Comparison of ENCODE assay signal across 14 mouse cellular contexts in genomic region chr11:4543040-4543551, GRCm38 (mm10). TPM values are rescaled to one million over a fixed set of nuclear protein-coding genes. Genes with fewer than 3 reads are reported as not detected.
DNase-seq lines count a peak whose midpoint lies in the region; ATAC-seq lines count a peak whose summit lies in the region.
"Had no signal": no experiment of that assay in that cellular context is flagged by ENCODE, and none has a peak within 500 bp of the region (broad histone marks: within the 10 kb centered on the region; RNA-seq: fewer than 3 reads in every experiment).

No protein-coding gene starts in this region.

- no peaks in the 10 kb centered on the region for H3K4me1 ChIP-seq in embryonic facial prominence, embryonic 11.5 days (ENCODE audit: control insufficient read depth, insufficient read depth, low read length)
- peaks cover 20% of the 10 kb centered on the region for H3K4me1 ChIP-seq in embryonic facial prominence, embryonic 10.5 days
- peaks cover 88% of the 10 kb centered on the region for H3K4me1 ChIP-seq in liver, embryonic 13.5 days (replicated peaks)
- no peaks in the 10 kb centered on the region for H3K4me1 ChIP-seq in midbrain, embryonic 10.5 days

- no peak overlapping the region for H3K4me3 ChIP-seq in embryonic facial prominence, embryonic 11.5 days (ENCODE audit: low read depth, low read length)
- no peak overlapping the region for H3K4me3 ChIP-seq in embryonic facial prominence, embryonic 10.5 days
- H3K4me3 ChIP-seq in liver, embryonic 13.5 days (replicated peaks) = peak overlapping the region; percentile 34
- H3K4me3 ChIP-seq in midbrain, embryonic 10.5 days = no peak overlapping the region

- H3K4me2 ChIP-seq in embryonic facial prominence, embryonic 11.5 days (ENCODE audit: low read depth, low read length) = no peak overlapping the region
- H3K4me2 ChIP-seq in liver, embryonic 13.5 days = peak overlapping the region; percentile 54
- H3K4me2 ChIP-seq: lung, embryonic 14.5 days had no signal

- ATAC-seq in embryonic facial prominence, embryonic 11.5 days (replicated peaks; ENCODE audit: insufficient number of reproducible peaks, low FRiP score, low TSS enrichment, low read depth) = no peak
- peak; percentile 96 for ATAC-seq in liver, embryonic 13.5 days (ENCODE audit: low read depth)

- no peak overlapping the region for H3K9ac ChIP-seq in embryonic facial prominence, embryonic 11.5 days (replicated peaks; ENCODE audit: low read length)
- peak overlapping the region; percentile 65 for H3K9ac ChIP-seq in liver, embryonic 13.5 days
- H3K9ac ChIP-seq: lung, embryonic 14.5 days had no signal

- no peak overlapping the region for H3K27ac ChIP-seq in embryonic facial prominence, embryonic 11.5 days (replicated peaks; ENCODE audit: low read depth, low read length)
- H3K27ac ChIP-seq in embryonic facial prominence, embryonic 10.5 days (replicated peaks) = no peak overlapping the region
- peak overlapping the region; percentile 95 for H3K27ac ChIP-seq in liver, embryonic 13.5 days
- no peak overlapping the region for H3K27ac ChIP-seq in midbrain, embryonic 10.5 days (replicated peaks)

- H3K27me3 ChIP-seq in embryonic facial prominence, embryonic 11.5 days (ENCODE audit: control insufficient read depth, insufficient read depth, low read length) = no peaks in the 10 kb centered on the region
- no peaks in the 10 kb centered on the region for H3K27me3 ChIP-seq in embryonic facial prominence, embryonic 10.5 days (replicated peaks; ENCODE audit: low read depth, poor library complexity, severe bottlenecking)
- H3K27me3 ChIP-seq in liver, embryonic 13.5 days = no peaks in the 10 kb centered on the region
- no peaks in the 10 kb centered on the region for H3K27me3 ChIP-seq in midbrain, embryonic 10.5 days (ENCODE audit: low read depth, poor library complexity, severe bottlenecking)

- H3K9me3 ChIP-seq in embryonic facial prominence, embryonic 11.5 days (replicated peaks; ENCODE audit: control insufficient read depth, low read length) = no peaks in the 10 kb centered on the region
- H3K9me3 ChIP-seq in embryonic facial prominence, embryonic 10.5 days = no peaks in the 10 kb centered on the region
- H3K9me3 ChIP-seq in liver, embryonic 13.5 days (replicated peaks) = no peaks in the 10 kb centered on the region
- H3K9me3 ChIP-seq in midbrain, embryonic 10.5 days (replicated peaks) = no peaks in the 10 kb centered on the region

- no peaks in the 10 kb centered on the region for H3K36me3 ChIP-seq in embryonic facial prominence, embryonic 11.5 days (replicated peaks; ENCODE audit: control insufficient read depth, insufficient read depth, low read depth, low read length)
- 0 out of 2 replicates have a peak, but pooled peaks cover 4% of the 10 kb centered on the region for H3K36me3 ChIP-seq in embryonic facial prominence, embryonic 10.5 days (replicated peaks)
- peaks cover 18% of the 10 kb centered on the region for H3K36me3 ChIP-seq in liver, embryonic 13.5 days
- no peaks in the 10 kb centered on the region for H3K36me3 ChIP-seq in midbrain, embryonic 10.5 days

- DNase-seq in embryonic facial prominence, embryonic 11.5 days (ENCODE audit: low spot score) = peak; percentile 28
- no peak for DNase-seq in embryonic facial prominence, embryonic 10.5 days (ENCODE audit: low spot score)
- DNase-seq in 416B (ENCODE audit: low read depth) = peak; percentile 82
- DNase-seq in embryo, embryonic 10.5 days (ENCODE audit: low spot score) = peak; percentile 16
- peak; percentile 85 for DNase-seq in liver, embryonic 13.5 days
- DNase-seq in right cerebral cortex, postnatal 25 days = no peak
- DNase-seq in cerebellum, adult 9-11 months = no peak
- no peak for DNase-seq in midbrain, embryonic 10.5 days (ENCODE audit: low spot score)
- DNase-seq: adrenal gland, postnatal 36 days; B cell, adult 2 months; cerebellum, adult 9-10 months; gastrocnemius, postnatal 10 days; kidney, postnatal 36 days; lung, embryonic 14.5 days had no signal

- WGBS in embryonic facial prominence, embryonic 11.5 days = 69% methylated on average over 2 of the region's 2 CpGs
- 75% methylated on average over 2 of the region's 2 CpGs for WGBS in embryonic facial prominence, embryonic 10.5 days
- 22% methylated on average over 2 of the region's 2 CpGs for WGBS in liver, embryonic 13.5 days (ENCODE audit: insufficient replicate concordance)
- WGBS in midbrain, embryonic 10.5 days = 94% methylated on average over 2 of the region's 2 CpGs

RNA-seq across cellular contexts. Expression of gene Mtmr3, which starts 51.6 kb away (rescaled TPM):
- 26.8 and 27.5 TPM in 2 replicates for polyA plus RNA-seq in embryonic facial prominence, embryonic 11.5 days (2014; fragmentation: Nextera tagmentation; extraction: Ambion mirVana)
- polyA plus RNA-seq in embryonic facial prominence, embryonic 10.5 days (2016; fragmentation: Nextera tagmentation; extraction: Ambion mirVana) = 28.2 and 29.2 TPM in 2 replicates
- 24.0 and 28.1 TPM in 2 replicates for polyA plus RNA-seq in liver, embryonic 13.5 days (2015; fragmentation: Nextera tagmentation; extraction: Ambion mirVana)
- 27.0 and 31.2 TPM in 2 replicates for polyA plus RNA-seq in midbrain, embryonic 10.5 days (2016; fragmentation: Nextera tagmentation; extraction: Ambion mirVana)

Comparison
In these comparisons a context has a peak if more than half of its experiments do, and no peak if none do; other contexts are left out.
1. DNase-seq: peak in embryonic facial prominence, embryonic 11.5 days (single experiment), 416B (single experiment), embryo, embryonic 10.5 days (single experiment) and liver, embryonic 13.5 days (single experiment); none in embryonic facial prominence, embryonic 10.5 days (single experiment), right cerebral cortex, postnatal 25 days (single experiment), cerebellum, adult 9-11 months (single experiment) and midbrain, embryonic 10.5 days (single experiment).